Mouse (Mus musculus) regulatory T cell (primary cell): ENCODE measurements at regions not wholly inside any gene's neighbourhood (a gene's known extent, or its start where the extent isn't known, plus 50 kb on each side); places are given as distances from the start of the nearest gene placed in this dataset.

ENCODE experiments used
- in situ Hi-C: fragments of 300-600 bp; cut with MboI, MseI; formaldehyde crosslinking; loops from one replicate; pipeline ENCODE4 v1.15.1; 2025; ENCODE audit warnings: high pct_unique_total_duplicates

- in situ Hi-C loops = no loop called here
Observed at GRCm38 (mm10) chr12:77663665-77664374, 425.9 kb downstream of the Fut8 start.

- in situ Hi-C loops = no loop called here
Observed at GRCm38 (mm10) chr12:77666411-77666810, 428.5 kb downstream of the Fut8 start.

- in situ Hi-C loops = no loop called here
Observed at GRCm38 (mm10) chr12:77667151-77667874, 429.4 kb downstream of the Fut8 start.

- in situ Hi-C loops = no loop called here
Observed at GRCm38 (mm10) chr12:77667875-77668204, 429.9 kb downstream of the Fut8 start.

- in situ Hi-C loops = loop anchor here (5.0 kb wide), 1 partner anchor 668 kb away; no protein-coding TSS in a partner anchor
Observed at GRCm38 (mm10) chr12:77670531-77670930, 432.6 kb downstream of the Fut8 start.

- in situ Hi-C loops = loop anchor here (5.0 kb wide), 1 partner anchor 672 kb away; no protein-coding TSS in a partner anchor
Observed at GRCm38 (mm10) chr12:77674352-77674751, 436.4 kb downstream of the Fut8 start.

GRCm38 (mm10) chr12:77674755-77675154 is 436.8 kb downstream of the Fut8 start:
- in situ Hi-C loops = loop anchor here (5.0 kb wide), 2 partner anchors 427 to 672 kb away; no protein-coding TSS in a partner anchor

GRCm38 (mm10) chr12:77678040-77678439 is 440.1 kb downstream of the Fut8 start:
- in situ Hi-C loops = loop anchor here (5.0 kb wide), 1 partner anchor 431 kb away; no protein-coding TSS in a partner anchor

- in situ Hi-C loops = no loop called here
Observed at GRCm38 (mm10) chr12:77694101-77694500, 456.2 kb downstream of the Fut8 start.

GRCm38 (mm10) chr12:77696039-77696631 is 458.2 kb downstream of the Fut8 start:
- in situ Hi-C loops = no loop called here

- in situ Hi-C loops = no loop called here
Observed at GRCm38 (mm10) chr12:77696662-77697061, 458.7 kb downstream of the Fut8 start.

- in situ Hi-C loops = no loop called here
Observed at GRCm38 (mm10) chr12:77698088-77698487, 460.2 kb downstream of the Fut8 start.

GRCm38 (mm10) chr12:77699896-77700605 is 462.1 kb downstream of the Fut8 start:
- in situ Hi-C loops = loop anchor here (10.0 kb wide), 1 partner anchor 345 kb away; no protein-coding TSS in a partner anchor

- in situ Hi-C loops = loop anchor here (10.0 kb wide), 1 partner anchor 1489 kb away; the partner anchor contains the start of gene Rdh12
Observed at GRCm38 (mm10) chr12:77715506-77715905, 477.6 kb downstream of the Fut8 start.

GRCm38 (mm10) chr12:77715979-77716378 is 478.1 kb downstream of the Fut8 start:
- in situ Hi-C loops = loop anchor here (10.0 kb wide), 1 partner anchor 1489 kb away; the partner anchor contains the start of gene Rdh12

GRCm38 (mm10) chr12:77727766-77728165 is 466.3 kb upstream of the Gm6657 start:
- in situ Hi-C loops = no loop called here

GRCm38 (mm10) chr12:77739047-77739760 is 454.8 kb upstream of the Gm6657 start:
- in situ Hi-C loops = no loop called here

GRCm38 (mm10) chr12:77742716-77743115 is 451.3 kb upstream of the Gm6657 start:
- in situ Hi-C loops = no loop called here

- in situ Hi-C loops = no loop called here
Observed at GRCm38 (mm10) chr12:77749438-77750007, 444.5 kb upstream of the Gm6657 start.

- in situ Hi-C loops = no loop called here
Observed at GRCm38 (mm10) chr12:77752181-77752580, 441.9 kb upstream of the Gm6657 start.

GRCm38 (mm10) chr12:77756021-77756420 is 438.0 kb upstream of the Gm6657 start:
- in situ Hi-C loops = no loop called here
